Mouse (Mus musculus): ENCODE results near the gene Cadps.

DNA sequence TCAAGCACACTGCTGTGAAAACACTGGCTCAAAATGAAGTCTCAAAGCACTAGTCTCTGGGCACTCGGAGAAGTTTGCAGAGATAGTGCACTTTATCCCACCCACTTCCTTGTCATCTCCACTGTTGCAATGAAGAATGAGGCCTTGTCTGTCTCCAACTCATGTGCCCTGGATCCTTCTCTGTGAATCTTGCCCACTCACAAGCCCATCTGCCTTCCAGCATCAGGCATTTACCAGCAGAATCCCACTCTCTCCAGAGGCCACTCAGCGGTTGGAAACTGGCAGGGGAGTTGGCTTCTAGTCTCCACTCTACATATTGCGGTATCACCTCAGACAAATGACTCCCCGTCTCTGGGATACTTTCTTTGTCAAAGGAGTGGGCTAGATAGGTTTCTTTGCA lies 384.9 kb downstream of the Cadps start:
- TF ChIP-seq CTCF (conservative IDR thresholded peaks at IDR 0.05 in 1 of 2, IDR thresholded peaks at IDR 0.05 in 1 of 2; ENCODE audit: low read depth in 2 of 2, low read length in 2 of 2) (no peak), GABPA (IDR thresholded peaks at IDR 0.05; ENCODE audit: insufficient replicate concordance, low read depth, low read length) (no peak), ZC3H11A (IDR thresholded peaks at IDR 0.05; ENCODE audit: low read depth, low read length) (no peak), POLR2A (IDR thresholded peaks at IDR 0.05; ENCODE audit: low read depth, low read length) (no peak), E2F4 (IDR thresholded peaks at IDR 0.05; ENCODE audit: insufficient replicate concordance, low read depth, low read length) (no peak), NELFE (IDR thresholded peaks at IDR 0.05; ENCODE audit: low read depth, low read length) (no peak)
